Mouse (Mus musculus) G1E (cell line): Measurements from ENCODE around the gene Slit1.

Source experiments
- CTCF ChIP-seq: IDR thresholded peaks from 2 replicates; pipeline ENCODE4 v1.5.1; 2012; ENCODE audit warnings: low read depth, low read length, inconsistent platforms, mixed read lengths
- GATA1 ChIP-seq: IDR thresholded peaks from 2 replicates; pipeline ENCODE4 v1.6.1; 2012; ENCODE audit warnings: borderline replicate concordance, low read length, inconsistent platforms, mixed read lengths
- GATA2 ChIP-seq: IDR thresholded peaks from 2 replicates; pipeline ENCODE4 v1.6.1; 2012; ENCODE audit warnings: low read depth, low read length, inconsistent platforms, borderline replicate concordance
- POLR2AphosphoS5 ChIP-seq: IDR thresholded peaks from 2 replicates; pipeline ENCODE4 v1.6.1; 2012; ENCODE audit warnings: low read depth, low read length, inconsistent platforms; ENCODE audit not compliant: insufficient replicate concordance
- TAL1 ChIP-seq: conservative IDR thresholded peaks from 2 replicates; pipeline ENCODE4 v1.6.1; 2012; ENCODE audit warnings: low read depth, low read length, inconsistent platforms, mixed read lengths

- TF ChIP-seq CTCF = no peak
- TF ChIP-seq GATA1 = no peak
- TF ChIP-seq TAL1 = no peak
- no peak for TF ChIP-seq POLR2AphosphoS5
- no peak for TF ChIP-seq GATA2
Measured at GRCm38 (mm10) chr19:41693727-41694126, 49.7 kb downstream of the Slit1 start.
